Mouse (Mus musculus) embryonic facial prominence, embryonic 15.5 days (tissue): ENCODE measurements around the gene Pkig. TPM values are rescaled to one million over a fixed set of nuclear protein-coding genes. Genes with fewer than 3 reads are reported as not detected.

Experiments
- ATAC-seq: fragments of 200-750 bp; cut with Nextera tagmentation; 2 replicates; pipeline ENCODE4 v1.8.0; 2017; ENCODE audit warnings: low read depth, moderate TSS enrichment; ENCODE audit not compliant: insufficient number of reproducible peaks, low FRiP score, low TSS enrichment
- H3K27ac ChIP-seq: fragments of 300-500 bp; sonication (generic); replicated peaks from 2 replicates; pipeline ENCODE4 v1.5.1; 2015; ENCODE audit warnings: mild to moderate bottlenecking, inconsistent platforms
- H3K27me3 ChIP-seq: fragments of 300-500 bp; sonication (generic); 2 replicates; pipeline ENCODE4 v1.6.1; 2015; ENCODE audit warnings: inconsistent platforms
- H3K36me3 ChIP-seq: fragments of 300-500 bp; sonication (generic); 2 replicates; pipeline ENCODE4 v1.6.1; 2015; ENCODE audit warnings: mild to moderate bottlenecking, inconsistent platforms
- H3K4me1 ChIP-seq: fragments of 300-500 bp; sonication (generic); 2 replicates; pipeline ENCODE4 v1.6.1; 2015; ENCODE audit warnings: inconsistent platforms
- H3K4me2 ChIP-seq: fragments of 300-500 bp; sonication (generic); replicated peaks from 2 replicates; pipeline ENCODE4 v1.6.1; 2015; ENCODE audit warnings: mild to moderate bottlenecking, inconsistent platforms
- H3K4me3 ChIP-seq: fragments of 300-500 bp; sonication (generic); replicated peaks from 2 replicates; pipeline ENCODE4 v1.5.1; 2015; ENCODE audit warnings: mild to moderate bottlenecking, inconsistent platforms
- H3K9ac ChIP-seq: fragments of 300-500 bp; sonication (generic); 2 replicates; pipeline ENCODE4 v1.6.1; 2015; ENCODE audit warnings: inconsistent platforms
- H3K9me3 ChIP-seq: fragments of 300-500 bp; sonication (generic); replicated peaks from 2 replicates; pipeline ENCODE4 v1.6.1; 2016; ENCODE audit warnings: inconsistent platforms
- WGBS: fragments of 180-500 bp; shearing (Covaris S2); methylation state at CpG from one replicate; pipeline ENCODE4 v1.1.7; 2015; 5-methylcytosine and 5-hydroxymethylcytosine counted together
- polyA plus RNA-seq: library from polyadenylated mRNA; unstranded; fragments of >200 nt; fragmentation: Nextera tagmentation; extraction: Ambion mirVana; gene quantifications from 2 replicates; pipeline ENCODE4 v1.2.1, GENCODE M21; 2015

Pkig gene
- polyA plus RNA-seq, 1 experiment from 2014 or later, result 152 TPM

GRCm38 (mm10) chr2:163728300-163728699, 70.1 kb downstream of the Pkig start:
- H3K9ac ChIP-seq, result no peak overlapping the region
- H3K4me2 ChIP-seq, result no peak overlapping the region
- ATAC-seq, result no peak
- H3K27ac ChIP-seq, result no peak overlapping the region
- H3K4me1 ChIP-seq, result no peaks in the 10 kb centered on the region
- H3K9me3 ChIP-seq, result no peaks in the 10 kb centered on the region
- H3K27me3 ChIP-seq, result no peaks in the 10 kb centered on the region
- no peak overlapping the region for H3K4me3 ChIP-seq
- 97% methylated on average over 4 of the region's 4 CpGs for WGBS
- H3K36me3 ChIP-seq, result peaks cover 65% of the 10 kb centered on the region

- Histone ChIP-seq H3K36me3 (peaks cover 42% of the 10 kb centered on the region), H3K9me3 (no peaks in the 10 kb centered on the region), H3K27ac (no peak overlapping the region), H3K4me3 (no peak overlapping the region), H3K4me1 (0 out of 2 replicates have a peak, but pooled peaks cover 4% of the 10 kb centered on the region), H3K9ac (no peak overlapping the region), H3K27me3 (no peaks in the 10 kb centered on the region), H3K4me2 (no peak overlapping the region)
- WGBS, result 91% methylated on average over 11 of the region's 11 CpGs
- no peak for ATAC-seq
These were observed 73.8 kb downstream of the Pkig start for GRCm38 (mm10) chr2:163732021-163732420.

GRCm38 (mm10) chr2:163735163-163735562, 77.0 kb downstream of the Pkig start:
- Histone ChIP-seq H3K27me3 (no peaks in the 10 kb centered on the region), H3K9ac (no peak overlapping the region), H3K27ac (no peak overlapping the region), H3K9me3 (no peaks in the 10 kb centered on the region), H3K4me3 (no peak overlapping the region), H3K4me2 (no peak overlapping the region), H3K36me3 (peaks cover 22% of the 10 kb centered on the region), H3K4me1 (0 out of 2 replicates have a peak, but pooled peaks cover 4% of the 10 kb centered on the region)
- WGBS, result 85% methylated on average over 9 of the region's 9 CpGs
- ATAC-seq, result no peak

DNA sequence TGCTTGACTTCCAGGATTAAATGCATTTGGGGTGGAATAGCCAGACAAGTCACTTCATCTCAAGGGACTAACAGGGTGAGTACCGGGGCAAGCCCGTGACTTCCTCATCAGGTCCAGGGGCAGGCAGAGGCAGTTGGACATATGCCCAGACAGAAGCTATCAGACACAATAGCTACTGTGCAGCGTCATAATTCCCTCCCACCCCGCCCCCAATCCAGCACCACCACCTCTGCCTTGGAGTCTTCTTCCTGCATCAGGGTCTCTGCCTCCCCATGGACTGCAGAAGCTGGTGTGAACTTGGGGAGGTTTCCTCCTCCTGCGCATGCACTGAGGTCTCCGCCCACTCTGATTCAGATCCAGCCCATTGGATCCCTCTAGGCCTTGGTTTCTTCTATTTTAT, 77.8 kb downstream of the Pkig start:
- Histone ChIP-seq H3K4me2 (no peak overlapping the region), H3K27me3 (no peaks in the 10 kb centered on the region), H3K9ac (no peak overlapping the region), H3K4me1 (0 out of 2 replicates have a peak, but pooled peaks cover 7% of the 10 kb centered on the region), H3K4me3 (no peak overlapping the region), H3K27ac (no peak overlapping the region), H3K9me3 (no peaks in the 10 kb centered on the region), H3K36me3 (peaks cover 16% of the 10 kb centered on the region)
- no peak for ATAC-seq
- WGBS, result 75% methylated on average over 6 of the region's 6 CpGs

DNA sequence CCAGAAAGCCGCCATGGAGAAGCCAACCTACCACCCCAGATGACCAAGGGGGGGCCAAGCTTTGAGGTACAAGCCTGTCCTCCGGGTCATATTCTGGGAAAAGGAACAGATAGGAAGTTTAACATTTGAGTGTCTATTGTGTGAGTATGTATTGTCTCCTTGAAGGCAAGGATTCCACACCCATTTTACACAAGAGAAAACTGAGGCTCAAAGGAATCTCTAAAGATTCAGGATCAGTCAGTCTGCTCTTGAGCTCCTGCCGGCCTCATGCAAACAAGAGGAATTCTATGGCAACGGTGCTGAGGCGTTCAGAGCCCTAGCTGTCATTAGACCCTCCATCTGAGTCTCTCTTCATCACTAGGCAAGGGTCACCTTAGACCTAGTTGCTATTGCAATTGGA, 84.5 kb downstream of the Pkig start:
- no peak overlapping the region for H3K4me3 ChIP-seq
- H3K27ac ChIP-seq, result no peak overlapping the region
- 84% methylated on average over 5 of the region's 5 CpGs for WGBS
- no peak overlapping the region for H3K9ac ChIP-seq
- no peaks in the 10 kb centered on the region for H3K36me3 ChIP-seq
- 0 out of 2 replicates have a peak, but pooled peaks cover 3% of the 10 kb centered on the region for H3K4me1 ChIP-seq
- H3K27me3 ChIP-seq, result 0 out of 2 replicates have a peak, but pooled peaks cover 6% of the 10 kb centered on the region
- no peak overlapping the region for H3K4me2 ChIP-seq
- ATAC-seq, result no peak
- no peaks in the 10 kb centered on the region for H3K9me3 ChIP-seq

GRCm38 (mm10) chr2:163743357-163743756, 85.2 kb downstream of the Pkig start:
- Histone ChIP-seq H3K9ac (no peak overlapping the region), H3K4me2 (no peak overlapping the region), H3K36me3 (no peaks in the 10 kb centered on the region), H3K27ac (no peak overlapping the region), H3K9me3 (no peaks in the 10 kb centered on the region), H3K27me3 (peaks cover 8% of the 10 kb centered on the region; the same call in 1 of the 2 replicates), H3K4me3 (no peak overlapping the region), H3K4me1 (0 out of 2 replicates have a peak, but pooled peaks cover 3% of the 10 kb centered on the region)
- 51% methylated on average over 6 of the region's 6 CpGs for WGBS
- ATAC-seq, result no peak

DNA sequence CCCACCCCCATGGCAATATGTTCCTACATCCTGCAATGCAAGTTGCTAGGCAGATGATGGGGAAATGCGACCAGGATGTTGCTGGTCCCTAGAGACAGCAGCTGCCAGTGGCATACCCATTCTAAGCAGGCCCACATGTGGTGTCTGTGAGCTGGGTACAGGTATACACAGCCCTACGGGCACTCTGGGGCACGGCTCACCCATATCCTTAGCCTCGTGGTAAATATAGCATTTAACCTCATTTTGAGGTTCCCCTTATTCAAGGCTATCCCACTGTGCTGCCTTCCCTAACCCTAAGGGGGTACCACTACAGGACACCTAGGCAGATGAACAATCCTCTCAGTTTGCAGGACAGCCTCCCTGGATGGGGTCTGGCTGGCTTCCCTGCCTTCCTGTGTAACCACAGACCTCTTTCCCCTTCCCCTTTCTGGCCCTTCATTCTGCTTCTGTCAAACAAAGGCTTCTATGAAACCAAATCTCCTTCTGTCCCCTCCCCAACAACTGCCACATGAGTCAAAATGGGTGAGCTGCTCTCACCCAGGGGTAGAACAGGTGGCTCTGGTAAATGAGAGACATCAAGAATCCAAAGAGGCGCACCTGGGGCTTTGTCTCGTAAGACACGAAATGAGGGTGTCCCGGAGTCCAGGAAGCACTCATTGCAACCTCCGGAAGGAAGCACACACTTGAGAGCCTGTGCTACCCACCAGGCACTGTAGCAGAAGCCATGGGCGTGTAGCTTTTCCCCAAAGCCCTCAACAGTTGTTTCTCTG, 86.8 kb downstream of the Pkig start:
- no peak for ATAC-seq
- Histone ChIP-seq H3K36me3 (no peaks in the 10 kb centered on the region), H3K27me3 (peaks cover 17% of the 10 kb centered on the region), H3K9ac (no peak overlapping the region), H3K4me1 (peaks cover 16% of the 10 kb centered on the region), H3K27ac (no peak overlapping the region), H3K9me3 (no peaks in the 10 kb centered on the region), H3K4me2 (no peak overlapping the region), H3K4me3 (no peak overlapping the region)
- WGBS, result 67% methylated on average over 10 of the region's 10 CpGs

GRCm38 (mm10) chr2:163749647-163750611, 91.7 kb downstream of the Pkig start, which contains the start of gene Ada:
Gene Ada, minus strand, starts transcription at chr2:163750239.
- peak; percentile 76 for ATAC-seq
- no peak within 1 kb of the TSS for H3K27ac ChIP-seq
- WGBS, result 1% methylated on average over 53 of the region's 57 CpGs
- peak within 1 kb of the TSS; percentile 97 for H3K4me2 ChIP-seq
- H3K36me3 ChIP-seq, result no peaks in the 10 kb centered on the region
- H3K27me3 ChIP-seq, result peaks cover 17% of the 10 kb centered on the region
- no peaks in the 10 kb centered on the region for H3K9me3 ChIP-seq
- H3K4me1 ChIP-seq, result peaks cover 19% of the 10 kb centered on the region
- H3K9ac ChIP-seq, result peak within 1 kb of the TSS; percentile 55
- peak within 1 kb of the TSS; percentile 60 for H3K4me3 ChIP-seq

DNA sequence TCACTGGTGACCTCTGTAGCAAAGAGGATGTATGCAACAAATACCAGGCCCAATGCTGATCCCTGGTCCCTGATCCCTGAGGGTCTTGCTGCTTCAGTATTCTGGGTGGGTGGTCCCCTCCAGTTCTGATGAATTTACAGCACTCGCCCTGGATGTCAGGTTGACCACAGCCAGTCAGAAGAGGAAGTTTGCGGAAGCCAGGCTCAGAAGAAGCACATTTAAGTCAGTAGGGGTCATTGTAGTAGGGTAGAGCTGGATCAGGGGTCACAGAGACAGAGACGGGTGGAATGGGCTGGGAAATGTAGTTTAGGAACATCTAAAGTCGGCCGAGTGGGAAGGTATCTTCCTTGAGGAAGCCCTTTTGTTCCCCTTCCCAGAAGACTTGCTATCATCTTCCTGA, 96.0 kb downstream of the Pkig start:
- peaks cover 33% of the 10 kb centered on the region for H3K4me1 ChIP-seq
- no peaks in the 10 kb centered on the region for H3K9me3 ChIP-seq
- no peak overlapping the region for H3K4me2 ChIP-seq
- H3K27me3 ChIP-seq, result peaks cover under 1% of the 10 kb centered on the region; the same call in 1 of the 2 replicates
- no peak for ATAC-seq
- no peak overlapping the region for H3K4me3 ChIP-seq
- H3K27ac ChIP-seq, result no peak overlapping the region
- H3K36me3 ChIP-seq, result no peaks in the 10 kb centered on the region
- H3K9ac ChIP-seq, result no peak overlapping the region
- 73% methylated on average over 5 of the region's 5 CpGs for WGBS

DNA sequence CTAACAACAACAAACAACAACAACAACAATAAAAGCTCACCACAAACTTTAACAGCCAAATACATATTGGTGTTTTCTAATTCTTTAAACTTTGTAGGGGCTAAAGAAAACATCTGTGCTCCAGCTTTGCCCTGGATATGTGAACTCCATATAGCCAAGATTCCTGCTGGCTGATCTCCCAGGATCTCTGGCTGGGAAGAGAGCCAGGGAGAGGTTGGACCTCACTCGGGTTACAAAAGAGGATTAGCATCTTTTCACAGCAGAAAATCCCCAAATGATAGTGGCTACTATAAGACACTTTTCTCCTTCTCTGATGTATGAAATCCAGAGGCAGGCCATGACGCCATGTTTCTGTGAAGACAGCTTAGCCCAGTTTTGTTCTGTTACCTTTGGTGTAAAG, 98.5 kb downstream of the Pkig start:
- ATAC-seq, result no peak; the same call in 1 of the 2 replicates
- Histone ChIP-seq H3K4me1 (peaks cover 22% of the 10 kb centered on the region), H3K9me3 (no peaks in the 10 kb centered on the region)

DNA sequence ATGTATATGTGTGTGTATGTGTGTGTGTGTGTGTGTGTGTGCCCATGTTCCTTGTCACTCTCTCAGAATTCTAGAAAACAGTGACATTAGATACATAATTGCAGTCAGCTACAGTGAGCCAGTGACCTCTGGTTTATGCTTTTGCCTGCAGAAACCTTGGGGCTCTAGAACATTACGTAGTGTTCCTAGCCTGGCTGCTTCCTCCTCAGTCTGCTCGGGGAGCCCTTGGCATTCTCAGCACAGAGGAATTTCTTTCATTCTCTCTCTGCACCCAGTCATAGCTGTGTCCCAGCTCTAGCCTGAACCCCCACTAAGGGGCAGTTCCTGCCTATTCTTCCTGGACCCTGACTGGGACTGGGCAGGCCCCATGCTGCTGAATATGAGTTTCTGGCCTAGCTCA, 100.0 kb downstream of the Pkig start:
- no peaks in the 10 kb centered on the region for H3K27me3 ChIP-seq
- H3K9me3 ChIP-seq, result no peaks in the 10 kb centered on the region
- no peak overlapping the region for H3K27ac ChIP-seq
- no peaks in the 10 kb centered on the region for H3K36me3 ChIP-seq
- no peak for ATAC-seq
- 67% methylated on average over 2 of the region's 2 CpGs for WGBS
- H3K9ac ChIP-seq, result no peak overlapping the region
- no peak overlapping the region for H3K4me3 ChIP-seq
- peaks cover 22% of the 10 kb centered on the region for H3K4me1 ChIP-seq
- H3K4me2 ChIP-seq, result no peak overlapping the region

More for the DNA sequence above, 98.5 kb downstream of the Pkig start:
- no peaks in the 10 kb centered on the region for H3K36me3 ChIP-seq
- H3K4me2 ChIP-seq, result no peak overlapping the region
- H3K27ac ChIP-seq, result peak overlapping the region; percentile 31
- no peak overlapping the region for H3K9ac ChIP-seq
- H3K27me3 ChIP-seq, result no peaks in the 10 kb centered on the region
- no peak overlapping the region for H3K4me3 ChIP-seq
- 11% methylated on average over 2 of the region's 2 CpGs for WGBS
